Mouse (Mus musculus) olfactory bulb, adult 2 months (tissue): Measurements from ENCODE around the gene Ralgapb.
"Not testable (repeated sequence)": the region's sequence is repeated elsewhere in the genome, so short reads cannot be mapped to it uniquely, and the experiment has no call there.

ENCODE experiments used
- CTCF ChIP-seq: fragments of 200-500 bp; IDR thresholded peaks from 2 replicates; pipeline ENCODE4 v1.5.1; 2012; ENCODE audit warnings: low read depth, mild to moderate bottlenecking, low read length, moderate library complexity; ENCODE audit not compliant: insufficient read depth
- POLR2A ChIP-seq: fragments of 200-500 bp; IDR thresholded peaks from 2 replicates; pipeline ENCODE4 v1.6.1; 2012; ENCODE audit warnings: mild to moderate bottlenecking, low read depth, low read length, moderate library complexity; ENCODE audit not compliant: insufficient read depth

GRCm38 (mm10) chr2:158397140-158397539, 12.5 kb upstream of the Ralgapb start:
- not testable (repeated sequence) for TF ChIP-seq CTCF, POLR2A
